Mouse (Mus musculus) lung, adult 2 months (tissue): ENCODE results near the gene Barx2.

Experiments
- CTCF ChIP-seq: fragments of 200-500 bp; IDR thresholded peaks from 2 replicates; pipeline ENCODE4 v1.5.1; 2011; ENCODE audit warnings: mild to moderate bottlenecking, low read length, control low read depth; ENCODE audit not compliant: insufficient read depth
- POLR2A ChIP-seq: fragments of 200-500 bp; IDR thresholded peaks from 2 replicates; pipeline ENCODE4 v1.6.1; 2011; ENCODE audit warnings: low read depth, mild to moderate bottlenecking, control low read depth, low read length, borderline replicate concordance; ENCODE audit errors: extremely low read depth

GRCm38 (mm10) chr9:31926766-31927165, 13.5 kb upstream of the Barx2 start:
- no peak for TF ChIP-seq CTCF
- no peak for TF ChIP-seq POLR2A
